ENCODE assay signal across 25 mouse cellular contexts in the genomic region with DNA sequence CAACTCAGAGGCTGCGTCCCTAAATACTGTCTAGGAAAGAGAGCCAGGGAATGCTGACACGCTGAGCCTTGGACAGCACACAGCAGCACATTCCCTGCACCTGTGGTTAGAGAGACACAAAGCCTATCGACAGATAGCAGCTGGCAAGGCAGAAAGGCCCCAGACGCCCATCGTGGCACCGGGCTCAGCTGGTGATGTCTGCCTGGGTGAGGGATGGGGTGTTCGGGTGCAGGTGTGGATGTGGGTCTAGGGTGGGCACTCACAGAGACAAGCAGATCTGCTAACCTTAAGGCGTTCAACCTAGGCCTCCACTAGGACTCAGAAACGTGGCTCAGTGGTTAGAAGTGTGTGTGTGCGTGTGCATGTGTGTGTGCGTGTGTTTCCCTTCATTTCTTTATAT.
"Had no signal": no experiment of that assay in that cellular context is flagged by ENCODE, and none has a peak within 500 bp of the region (broad histone marks: within the 10 kb centered on the region; RNA-seq: fewer than 3 reads in every experiment).

No protein-coding gene starts in this region.

- H3K9ac ChIP-seq: heart, embryonic 12.5 days; hindbrain, embryonic 12.5 days; hindbrain, embryonic 14.5 days; kidney, embryonic 15.5 days; limb, embryonic 12.5 days had no signal

- H3K4me1 ChIP-seq: heart, embryonic 10.5 days; heart, embryonic 12.5 days; hindbrain, embryonic 10.5 days; hindbrain, embryonic 12.5 days; kidney, embryonic 15.5 days; limb, embryonic 10.5 days; limb, embryonic 12.5 days had no signal

- H3K4me3 ChIP-seq: gastrocnemius, adult 2 months; heart, embryonic 10.5 days; heart, embryonic 12.5 days; hindbrain, embryonic 10.5 days; hindbrain, embryonic 12.5 days; kidney, embryonic 15.5 days; left cerebral cortex, adult 2 months; limb, embryonic 10.5 days; limb, embryonic 12.5 days had no signal

- H3K27me3 ChIP-seq: hindbrain, embryonic 12.5 days; kidney, embryonic 15.5 days had no signal

- H3K4me2 ChIP-seq: heart, embryonic 12.5 days; hindbrain, embryonic 12.5 days; hindbrain, embryonic 14.5 days; kidney, embryonic 15.5 days; limb, embryonic 12.5 days had no signal

- H3K9me3 ChIP-seq: heart, embryonic 10.5 days; heart, embryonic 12.5 days; hindbrain, embryonic 10.5 days; hindbrain, embryonic 12.5 days; kidney, embryonic 15.5 days; limb, embryonic 10.5 days; limb, embryonic 12.5 days had no signal

- DNase-seq: gastrocnemius, adult 2 months; gastrocnemius, postnatal 14 days; heart, adult 18-20 months; heart, postnatal 10 days; heart, postnatal 4 days; kidney, adult 11 months; kidney, adult 2 months; kidney, adult 9 months; kidney, postnatal 14 days; kidney, postnatal 36 days; layer of hippocampus, adult 9-11 months; layer of hippocampus, postnatal 36 days had no signal

- ATAC-seq: forebrain, embryonic 16.5 days; hindbrain, postnatal 0 days; intestine, embryonic 16.5 days had no signal

- H3K36me3 ChIP-seq: heart, embryonic 10.5 days; heart, embryonic 12.5 days; hindbrain, embryonic 10.5 days; hindbrain, embryonic 12.5 days; kidney, embryonic 15.5 days; limb, embryonic 10.5 days; limb, embryonic 12.5 days had no signal

- H3K27ac ChIP-seq: gastrocnemius, adult 2 months; heart, embryonic 10.5 days; hindbrain, embryonic 10.5 days; hindbrain, embryonic 12.5 days; hindbrain, embryonic 14.5 days; hindbrain, postnatal 0 days; kidney, embryonic 15.5 days; kidney, postnatal 0 days; left cerebral cortex, adult 2 months; limb, embryonic 10.5 days; limb, embryonic 12.5 days had no signal
